Mouse (Mus musculus): ENCODE results near the gene Itpripl2.

GRCm38 (mm10) chr7:118461400-118462136 lies 30.2 kb downstream of the Itpripl2 start:
- TF ChIP-seq TBP (conservative IDR thresholded peaks at IDR 0.05; ENCODE audit: low read depth, low read length) (no peak), CHD2 (IDR thresholded peaks at IDR 0.05; ENCODE audit: low read length) (no peak), MAX (IDR thresholded peaks at IDR 0.05; ENCODE audit: low read length) (no peak), POLR2A (IDR thresholded peaks at IDR 0.05; ENCODE audit: low read depth, low read length) (no peak), MYC (IDR thresholded peaks at IDR 0.05; ENCODE audit: low read depth, low read length) (no peak)
